Mouse (Mus musculus): ENCODE measurements around the gene Brd7.

DNA sequence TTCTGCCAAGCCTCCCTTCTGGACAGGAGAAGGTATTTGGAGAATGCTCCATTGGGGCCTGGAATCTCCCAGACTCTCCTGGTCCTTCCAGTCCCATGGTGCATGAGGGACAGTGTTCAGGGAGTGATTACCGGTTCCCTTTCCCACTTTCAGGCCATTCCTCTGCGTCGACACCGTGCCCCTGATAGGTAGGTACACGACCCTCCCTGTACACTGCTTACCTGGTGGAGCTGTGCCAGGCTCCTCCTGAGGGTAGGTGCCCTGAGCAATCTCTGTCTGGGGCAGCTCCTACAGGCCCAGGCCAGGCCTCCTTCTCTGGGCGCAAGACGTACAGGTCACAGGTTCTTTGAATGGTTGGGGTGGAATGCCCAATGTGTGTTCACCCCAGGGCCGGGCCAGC, 43.8 kb downstream of the Brd7 start:
- TF ChIP-seq POLR2A (IDR thresholded peaks at IDR 0.05; ENCODE audit: borderline replicate concordance, control insufficient read depth, low read depth, low read length) (no peak), CTCF (IDR thresholded peaks at IDR 0.05; ENCODE audit: control insufficient read depth, insufficient read depth, low read length) (no peak)
